Comparison of ENCODE assay signal across 1 mouse cellular context in genomic region chr7:19308454-19309277, GRCm38 (mm10).
TF ChIP-seq lines count a peak whose summit lies in the region.

No protein-coding gene starts in this region.

TF ChIP-seq in MEL, 35 proteins besides CTCF, POLR2A, EP300 and RAD21 (continued from another document):
- TF ChIP-seq USF1 (IDR thresholded peaks at IDR 0.05; ENCODE audit: low read depth, low read length) (peak; percentile 70), CHD1 (IDR thresholded peaks at IDR 0.05; ENCODE audit: low read depth, low read length) (0 out of 2 replicates have a peak, but pooled peaks have one; percentile 80), ZKSCAN1 (IDR thresholded peaks at IDR 0.05; ENCODE audit: low read depth, low read length) (no peak), E2F4 (IDR thresholded peaks at IDR 0.05; ENCODE audit: borderline replicate concordance, low read depth, low read length) (0 out of 2 replicates have a peak, but pooled peaks have one; percentile 64), RCOR1 (IDR thresholded peaks at IDR 0.05; ENCODE audit: low read depth, low read length) (no peak), JUND (IDR thresholded peaks at IDR 0.05; ENCODE audit: low read depth, low read length) (no peak), USF2 (IDR thresholded peaks at IDR 0.05; ENCODE audit: borderline replicate concordance in 1 of 2, insufficient read depth in 1 of 2, low read depth in 1 of 2, low read length in 2 of 2) (no peak), CHD2 (IDR thresholded peaks at IDR 0.05; ENCODE audit: low read length) (peak; percentile 51; the same call in 1 of the 2 replicates), GABPA (IDR thresholded peaks at IDR 0.05; ENCODE audit: low read depth, low read length) (no peak; the same call in 1 of the 2 replicates), TBP (IDR thresholded peaks at IDR 0.05; ENCODE audit: low read depth, low read length) (peak; percentile 6; the same call in 1 of the 2 replicates), MAFK (IDR thresholded peaks at IDR 0.05; ENCODE audit: borderline replicate concordance, low read depth, low read length) (no peak), ZC3H11A (IDR thresholded peaks at IDR 0.05; ENCODE audit: low read depth, low read length) (no peak), NRF1 (IDR thresholded peaks at IDR 0.05; ENCODE audit: insufficient read depth, low read depth, low read length, poor library complexity, severe bottlenecking) (peak; percentile 51; the same call in 1 of the 2 replicates), HCFC1 (IDR thresholded peaks at IDR 0.05; ENCODE audit: low read depth, low read length) (peak; percentile 81), ELF1 (IDR thresholded peaks at IDR 0.05; ENCODE audit: low read depth, low read length) (peak; percentile 70), MXI1 (IDR thresholded peaks at IDR 0.05; ENCODE audit: low read depth, low read length) (peak; percentile 80), KAT2A (conservative IDR thresholded peaks at IDR 0.05; ENCODE audit: low read depth, low read length) (no peak; the same call in 1 of the 2 replicates), MAZ (IDR thresholded peaks at IDR 0.05; ENCODE audit: low read depth, low read length) (peak; percentile 98), MYC (IDR thresholded peaks at IDR 0.05; ENCODE audit: low read depth, low read length) (peak; percentile 69; the same call in 1 of the 2 replicates), MEF2A (IDR thresholded peaks at IDR 0.05; ENCODE audit: extremely low read depth, insufficient replicate concordance, low read depth, low read length, poor library complexity, severe bottlenecking) (0 out of 2 replicates have a peak, but pooled peaks have one; percentile 45), NELFE (IDR thresholded peaks at IDR 0.05; ENCODE audit: low read depth, low read length) (peak; percentile 69; the same call in 1 of the 2 replicates), TAL1 (IDR thresholded peaks at IDR 0.05; ENCODE audit: low read length) (no peak), ETS1 (IDR thresholded peaks at IDR 0.05; ENCODE audit: low read depth, low read length) (peak; percentile 66; the same call in 1 of the 2 replicates), UBTF (IDR thresholded peaks at IDR 0.05; ENCODE audit: borderline replicate concordance, insufficient read depth, low read depth, low read length) (no peak), POLR2AphosphoS5 (IDR thresholded peaks at IDR 0.05; ENCODE audit: borderline replicate concordance, low read depth, low read length) (no peak), BHLHE40 (IDR thresholded peaks at IDR 0.05; ENCODE audit: borderline replicate concordance, low read depth, low read length) (peak; percentile 86), SMC3 (IDR thresholded peaks at IDR 0.05; ENCODE audit: low read depth, low read length) (no peak), SIN3A (IDR thresholded peaks at IDR 0.05; ENCODE audit: low read length) (peak; percentile 96), POLR2AphosphoS2 (IDR thresholded peaks at IDR 0.05; ENCODE audit: low read length) (0 out of 2 replicates have a peak, but pooled peaks have one; percentile 25), GATA1 (IDR thresholded peaks at IDR 0.05; ENCODE audit: low read depth, low read length) (no peak), ZMIZ1 (IDR thresholded peaks at IDR 0.05; ENCODE audit: low read depth, low read length) (peak; percentile 42; the same call in 1 of the 2 replicates), MYB (IDR thresholded peaks at IDR 0.05; ENCODE audit: low read depth, low read length) (no peak), TCF12 (IDR thresholded peaks at IDR 0.05; ENCODE audit: low read depth, low read length) (0 out of 2 replicates have a peak, but pooled peaks have one; percentile 15)
